Mouse (Mus musculus) liver, embryonic 13.5 days (tissue): ENCODE measurements around the gene Eomes. TPM values are rescaled to one million over a fixed set of nuclear protein-coding genes. Genes with fewer than 3 reads are reported as not detected.

Source experiments
- ATAC-seq: fragments of 200-750 bp; cut with Nextera tagmentation; 2 replicates; pipeline ENCODE4 v1.8.0; 2017; ENCODE audit warnings: low read depth, mild to moderate bottlenecking, moderate number of reproducible peaks, moderate library complexity
- DNase-seq: peaks from one replicate; pipeline ENCODE4 v3.0.0; 2022
- H3K27ac ChIP-seq: fragments of 300-500 bp; sonication (generic); 2 replicates; pipeline ENCODE4 v1.5.1; 2015; ENCODE audit warnings: moderate library complexity, mild to moderate bottlenecking, inconsistent platforms
- H3K27me3 ChIP-seq: fragments of 300-500 bp; sonication (generic); 2 replicates; pipeline ENCODE4 v1.6.1; 2015; ENCODE audit warnings: mild to moderate bottlenecking, inconsistent platforms
- H3K36me3 ChIP-seq: fragments of 300-500 bp; sonication (generic); 2 replicates; pipeline ENCODE4 v1.6.1; 2015; ENCODE audit warnings: mild to moderate bottlenecking, inconsistent platforms
- H3K4me1 ChIP-seq: fragments of 300-500 bp; sonication (generic); replicated peaks from 2 replicates; pipeline ENCODE4 v1.6.1; 2015; ENCODE audit warnings: inconsistent platforms
- H3K4me2 ChIP-seq: fragments of 300-500 bp; sonication (generic); 2 replicates; pipeline ENCODE4 v1.6.1; 2015; ENCODE audit warnings: inconsistent platforms, mild to moderate bottlenecking, moderate library complexity
- H3K4me3 ChIP-seq: fragments of 300-500 bp; sonication (generic); replicated peaks from 2 replicates; pipeline ENCODE4 v1.5.1; 2015; ENCODE audit warnings: mild to moderate bottlenecking, inconsistent platforms
- H3K9ac ChIP-seq: fragments of 300-500 bp; sonication (generic); 2 replicates; pipeline ENCODE4 v1.6.1; 2015; ENCODE audit warnings: mild to moderate bottlenecking, inconsistent platforms
- H3K9me3 ChIP-seq: fragments of 300-500 bp; sonication (generic); replicated peaks from 2 replicates; pipeline ENCODE4 v1.6.1; 2016; ENCODE audit warnings: inconsistent platforms
- WGBS: fragments of 180-500 bp; shearing (Covaris S2); methylation state at CpG from one replicate; pipeline ENCODE4 v1.1.7; 2015; ENCODE audit not compliant: insufficient replicate concordance; 5-methylcytosine and 5-hydroxymethylcytosine counted together
- polyA plus RNA-seq: library from polyadenylated mRNA; unstranded; fragments of >200 nt; fragmentation: Nextera tagmentation; extraction: Ambion mirVana; gene quantifications from 2 replicates; pipeline ENCODE4 v1.2.1, GENCODE M21; 2015

The Eomes gene
- not detected in 2 replicates for polyA plus RNA-seq

DNA sequence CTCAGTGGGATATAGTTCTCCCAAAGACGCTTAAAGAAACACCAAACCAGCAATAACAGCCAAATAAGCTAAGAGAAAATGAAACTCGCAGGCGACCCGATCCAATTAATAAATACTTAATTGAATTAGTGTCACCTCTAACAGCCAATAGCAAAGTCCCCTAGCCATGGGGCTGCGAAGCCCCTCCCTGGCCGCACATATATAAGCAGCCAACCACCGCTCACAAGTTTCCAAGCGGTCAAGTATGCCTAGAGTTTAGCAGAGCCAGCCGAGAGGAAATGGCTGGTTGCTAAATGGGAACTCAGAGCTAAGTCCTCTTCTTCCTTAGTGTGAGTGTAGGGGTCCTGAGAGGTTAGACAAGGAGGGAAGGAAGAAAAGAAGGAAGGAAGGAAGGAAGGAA lies at the start of gene Eomes:
Eomes (plus strand) TSS at position 252 of the 400 bp plus-strand sequence.
- Histone ChIP-seq H3K9me3 (no peaks in the 10 kb centered on the region), H3K36me3 (no peaks in the 10 kb centered on the region), H3K4me3 (peak within 1 kb of the TSS; percentile 44), H3K27ac (no peak within 1 kb of the TSS), H3K9ac (no peak within 1 kb of the TSS), H3K4me1 (peaks cover 13% of the 10 kb centered on the region), H3K27me3 (peaks cover 88% of the 10 kb centered on the region), H3K4me2 (peak within 1 kb of the TSS; percentile 57)
- DNase-seq (no peak), ATAC-seq (no peak)
- WGBS = 1% methylated on average over 9 of the region's 9 CpGs

- 32% methylated on average over 9 of the region's 9 CpGs for WGBS
- Histone ChIP-seq H3K27ac (no peak overlapping the region), H3K27me3 (no peaks in the 10 kb centered on the region), H3K36me3 (no peaks in the 10 kb centered on the region), H3K4me2 (no peak overlapping the region), H3K9me3 (no peaks in the 10 kb centered on the region), H3K4me1 (no peaks in the 10 kb centered on the region), H3K4me3 (no peak overlapping the region), H3K9ac (no peak overlapping the region)
- ATAC-seq = no peak
- no peak for DNase-seq
Measured at GRCm38 (mm10) chr9:118444809-118445208, 33.2 kb upstream of the Eomes start.

- no peak overlapping the region for H3K9ac ChIP-seq
- no peaks in the 10 kb centered on the region for H3K36me3 ChIP-seq
- H3K4me3 ChIP-seq = no peak overlapping the region
- H3K27ac ChIP-seq = no peak overlapping the region
- ATAC-seq (no peak), DNase-seq (no peak)
- H3K9me3 ChIP-seq = no peaks in the 10 kb centered on the region
- H3K4me1 ChIP-seq = no peaks in the 10 kb centered on the region
- WGBS = 60% methylated on average over 8 of the region's 8 CpGs
- H3K4me2 ChIP-seq = no peak overlapping the region
- H3K27me3 ChIP-seq = no peaks in the 10 kb centered on the region
Measured at GRCm38 (mm10) chr9:118449336-118449735, 28.7 kb upstream of the Eomes start.

GRCm38 (mm10) chr9:118453427-118453826 lies 24.6 kb upstream of the Eomes start:
- 42% methylated on average over 9 of the region's 9 CpGs for WGBS
- H3K9ac ChIP-seq = no peak overlapping the region
- H3K27ac ChIP-seq = no peak overlapping the region
- H3K4me1 ChIP-seq = no peaks in the 10 kb centered on the region
- H3K36me3 ChIP-seq = no peaks in the 10 kb centered on the region
- H3K4me2 ChIP-seq = no peak overlapping the region; the same call in 1 of the 2 replicates
- peak overlapping the region; percentile 9; the same call in 1 of the 2 replicates for H3K4me3 ChIP-seq
- DNase-seq (no peak), ATAC-seq (no peak)
- no peaks in the 10 kb centered on the region for H3K27me3 ChIP-seq
- H3K9me3 ChIP-seq = no peaks in the 10 kb centered on the region

DNA sequence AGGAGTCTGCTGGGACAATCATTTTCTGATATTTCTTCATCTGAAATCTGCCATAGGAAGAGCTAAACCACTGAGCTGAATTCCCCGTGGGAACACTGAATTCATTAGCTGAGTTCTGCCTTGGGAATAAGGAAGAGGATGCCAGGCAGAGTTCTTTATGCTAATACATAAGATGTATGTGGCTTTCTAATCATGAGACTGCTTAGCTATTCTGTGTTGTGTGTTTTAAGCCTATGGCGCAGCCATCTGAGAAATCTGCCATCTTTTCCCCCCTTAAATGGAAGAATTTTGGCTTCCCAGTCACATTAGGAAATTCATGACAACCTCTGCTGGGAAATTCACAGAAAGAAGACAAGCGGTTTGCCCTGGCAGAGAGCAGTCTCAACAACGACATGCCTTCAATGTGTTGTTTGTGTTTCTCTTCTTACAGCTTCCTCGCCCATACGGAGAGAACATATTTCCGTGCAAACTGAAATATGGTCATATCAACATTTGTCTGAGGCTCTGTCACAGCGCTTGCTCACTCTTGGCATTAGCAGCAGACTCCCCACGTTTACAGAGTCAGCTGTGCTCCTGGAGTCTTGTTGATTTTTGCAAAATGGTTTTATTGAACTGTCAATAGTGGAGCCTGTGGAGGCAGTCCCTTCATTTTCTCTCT lies 22.7 kb upstream of the Eomes start:
- Histone ChIP-seq H3K27me3 (no peaks in the 10 kb centered on the region), H3K4me3 (no peak overlapping the region), H3K4me1 (no peaks in the 10 kb centered on the region), H3K9me3 (no peaks in the 10 kb centered on the region), H3K9ac (no peak overlapping the region), H3K27ac (no peak overlapping the region), H3K4me2 (no peak overlapping the region), H3K36me3 (no peaks in the 10 kb centered on the region)
- 60% methylated on average over 9 of the region's 9 CpGs for WGBS
- ATAC-seq (no peak), DNase-seq (no peak)

DNA sequence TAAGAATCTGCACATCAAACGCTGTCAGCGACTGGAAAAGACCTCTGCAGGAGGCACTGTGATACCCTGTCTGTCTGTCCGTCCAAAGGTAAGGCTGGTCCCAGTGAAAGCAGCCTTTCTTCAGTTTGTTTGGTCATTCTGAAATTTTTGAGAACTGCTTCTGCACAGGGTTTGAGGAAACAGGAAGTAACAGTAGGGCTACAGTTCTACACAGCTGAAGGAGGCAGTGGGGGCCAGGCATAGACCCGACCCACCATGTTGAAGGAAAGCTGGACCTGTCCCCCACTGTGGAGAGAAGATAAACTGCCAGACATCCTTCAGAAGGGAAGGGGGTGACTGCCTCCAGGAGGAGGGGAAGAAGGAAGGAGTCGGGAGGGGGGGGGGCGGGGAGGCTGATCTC lies 21.6 kb upstream of the Eomes start:
- Histone ChIP-seq H3K4me2 (no peak overlapping the region), H3K9ac (no peak overlapping the region), H3K4me3 (no peak overlapping the region), H3K4me1 (no peaks in the 10 kb centered on the region), H3K36me3 (no peaks in the 10 kb centered on the region), H3K9me3 (no peaks in the 10 kb centered on the region), H3K27me3 (no peaks in the 10 kb centered on the region), H3K27ac (no peak overlapping the region)
- WGBS = 23% methylated on average over 6 of the region's 6 CpGs
- ATAC-seq = no peak
- DNase-seq = no peak

GRCm38 (mm10) chr9:118458039-118458438 lies 20.0 kb upstream of the Eomes start:
- Histone ChIP-seq H3K27ac (no peak overlapping the region), H3K4me1 (no peaks in the 10 kb centered on the region), H3K27me3 (no peaks in the 10 kb centered on the region), H3K9ac (no peak overlapping the region), H3K9me3 (no peaks in the 10 kb centered on the region), H3K36me3 (no peaks in the 10 kb centered on the region), H3K4me2 (no peak overlapping the region), H3K4me3 (no peak overlapping the region)
- ATAC-seq (no peak), DNase-seq (no peak)
- WGBS = 17% methylated on average over 5 of the region's 5 CpGs

- Histone ChIP-seq H3K27me3 (peaks cover 15% of the 10 kb centered on the region), H3K4me2 (no peak overlapping the region), H3K9me3 (no peaks in the 10 kb centered on the region), H3K27ac (no peak overlapping the region), H3K36me3 (no peaks in the 10 kb centered on the region), H3K4me3 (no peak overlapping the region), H3K9ac (no peak overlapping the region), H3K4me1 (no peaks in the 10 kb centered on the region)
- DNase-seq (no peak), ATAC-seq (no peak)
- WGBS = 52% methylated on average over 1 of the region's 1 CpGs
Measured at GRCm38 (mm10) chr9:118464031-118464430, 14.0 kb upstream of the Eomes start.

DNA sequence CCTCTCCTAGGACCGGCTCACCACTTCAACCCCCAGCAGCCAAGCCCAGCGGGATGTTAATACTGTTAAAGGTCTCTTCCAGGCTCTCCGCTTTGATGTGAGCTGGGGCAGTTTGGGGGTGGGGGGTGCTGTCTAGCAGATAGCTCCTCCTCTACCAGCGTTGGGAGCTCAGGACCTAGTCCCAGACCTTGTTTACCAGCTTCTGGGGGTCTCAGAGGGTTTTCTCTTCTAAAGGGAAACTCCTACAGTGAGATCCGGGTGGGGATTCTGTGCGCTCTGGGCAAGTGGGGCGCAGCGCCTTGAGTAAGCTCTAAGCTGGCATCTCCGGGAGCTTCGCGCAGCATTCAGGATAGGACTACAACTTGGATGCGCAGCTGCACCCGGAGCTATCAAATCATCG lies 9.7 kb upstream of the Eomes start:
- ATAC-seq (no peak), DNase-seq (no peak)
- Histone ChIP-seq H3K27me3 (peaks cover 49% of the 10 kb centered on the region), H3K36me3 (no peaks in the 10 kb centered on the region), H3K4me3 (no peak overlapping the region), H3K4me1 (no peaks in the 10 kb centered on the region), H3K9me3 (no peaks in the 10 kb centered on the region), H3K4me2 (no peak overlapping the region), H3K27ac (no peak overlapping the region), H3K9ac (no peak overlapping the region)
- WGBS = 9% methylated on average over 14 of the region's 14 CpGs

DNA sequence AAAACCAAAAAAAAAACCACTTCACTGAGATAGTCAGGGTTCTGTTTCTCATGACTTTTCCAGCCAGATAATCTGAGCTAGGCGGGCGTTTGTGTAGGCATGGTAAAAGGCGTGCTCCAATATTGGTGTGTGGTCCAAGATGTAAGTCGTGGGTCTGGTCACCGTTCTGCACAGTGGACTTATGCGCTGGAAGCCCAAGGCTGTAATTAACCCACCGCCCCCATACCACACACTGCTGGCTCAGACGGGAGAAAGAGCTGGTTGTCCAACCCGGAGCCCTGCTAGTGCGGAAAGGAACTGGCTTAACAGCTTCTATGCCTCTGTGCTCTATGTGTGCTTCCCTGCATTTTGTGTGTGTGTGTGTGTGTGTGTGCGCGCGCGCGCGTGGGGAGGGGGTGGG lies 8.7 kb upstream of the Eomes start:
- Histone ChIP-seq H3K4me3 (no peak overlapping the region), H3K27ac (no peak overlapping the region), H3K27me3 (peaks cover 50% of the 10 kb centered on the region), H3K36me3 (no peaks in the 10 kb centered on the region), H3K9me3 (no peaks in the 10 kb centered on the region), H3K9ac (no peak overlapping the region), H3K4me2 (no peak overlapping the region), H3K4me1 (no peaks in the 10 kb centered on the region)
- ATAC-seq (no peak), DNase-seq (no peak)
- WGBS = 15% methylated on average over 16 of the region's 16 CpGs

DNA sequence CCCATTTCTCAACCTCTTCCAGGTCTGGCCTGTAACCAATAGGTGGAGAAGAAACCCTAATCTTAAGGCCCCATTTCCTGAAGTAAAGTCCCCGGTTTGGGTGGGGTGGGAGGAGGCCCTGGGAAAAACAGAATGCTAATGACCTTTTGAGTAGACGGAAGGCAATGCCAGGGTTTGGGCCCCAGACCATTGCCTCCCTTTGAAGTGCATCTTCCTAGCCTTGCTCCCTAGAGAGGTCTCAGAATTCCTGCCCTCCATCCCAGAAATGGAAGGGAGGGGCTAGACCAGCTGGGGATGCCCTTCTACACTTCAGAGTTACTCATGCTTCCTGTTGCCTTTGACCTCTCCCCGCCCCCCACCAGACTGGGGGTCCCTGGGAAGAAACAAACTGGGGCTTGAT lies 6.7 kb upstream of the Eomes start:
- no peak for ATAC-seq
- Histone ChIP-seq H3K4me1 (no peaks in the 10 kb centered on the region), H3K4me2 (no peak overlapping the region), H3K27ac (no peak overlapping the region), H3K9me3 (no peaks in the 10 kb centered on the region), H3K9ac (no peak overlapping the region), H3K27me3 (peaks cover 70% of the 10 kb centered on the region), H3K4me3 (no peak overlapping the region), H3K36me3 (no peaks in the 10 kb centered on the region)
- DNase-seq = no peak
- WGBS = 15% methylated on average over 3 of the region's 3 CpGs

GRCm38 (mm10) chr9:118476211-118476765 lies 1.7 kb upstream of the Eomes start:
- no peak overlapping the region for H3K4me3 ChIP-seq
- ATAC-seq (no peak), DNase-seq (no peak)
- H3K36me3 ChIP-seq = no peaks in the 10 kb centered on the region
- H3K27me3 ChIP-seq = peaks cover 83% of the 10 kb centered on the region
- WGBS = 3% methylated on average over 22 of the region's 22 CpGs
- no peak overlapping the region for H3K9ac ChIP-seq
- H3K27ac ChIP-seq = no peak overlapping the region
- peaks cover 13% of the 10 kb centered on the region for H3K4me1 ChIP-seq
- H3K4me2 ChIP-seq = no peak overlapping the region
- no peaks in the 10 kb centered on the region for H3K9me3 ChIP-seq
